Mouse (Mus musculus) kidney, postnatal 0 days (tissue): ENCODE data around the gene Zfhx3. TPM values are rescaled to one million over a fixed set of nuclear protein-coding genes. Genes with fewer than 3 reads are reported as not detected.

Experiments
- ATAC-seq: fragments of 200-750 bp; cut with Nextera tagmentation; replicated peaks from 2 replicates; pipeline ENCODE4 v1.8.0; 2017; ENCODE audit warnings: low read depth, moderate number of reproducible peaks, moderate TSS enrichment, moderate library complexity; ENCODE audit not compliant: low FRiP score
- DNase-seq: peaks from one replicate; pipeline ENCODE4 v3.0.0-alpha.2; 2016; ENCODE audit warnings: low spot score
- H3K27ac ChIP-seq: fragments of 300-500 bp; sonication (generic); 2 replicates; pipeline ENCODE4 v1.5.1; 2014; ENCODE audit warnings: mild to moderate bottlenecking
- H3K27me3 ChIP-seq: fragments of 300-500 bp; sonication (generic); 2 replicates; pipeline ENCODE4 v1.6.1; 2014; ENCODE audit warnings: low read length, mixed read lengths; ENCODE audit not compliant: insufficient read depth
- H3K36me3 ChIP-seq: fragments of 300-500 bp; sonication (generic); 2 replicates; pipeline ENCODE4 v1.6.1; 2014; ENCODE audit warnings: low read length, mixed read lengths; ENCODE audit not compliant: insufficient read depth
- H3K4me1 ChIP-seq: fragments of 300-500 bp; sonication (generic); replicated peaks from 2 replicates; pipeline ENCODE4 v1.6.1; 2014; ENCODE audit warnings: antibody characterized with exemption, low read length, mixed read lengths; ENCODE audit not compliant: insufficient read depth
- H3K4me2 ChIP-seq: fragments of 300-500 bp; sonication (generic); 2 replicates; pipeline ENCODE4 v1.6.1; 2014; ENCODE audit warnings: mild to moderate bottlenecking, low read length, moderate library complexity, mixed read lengths
- H3K4me3 ChIP-seq: fragments of 300-500 bp; sonication (generic); replicated peaks from 2 replicates; pipeline ENCODE4 v1.5.1; 2014; ENCODE audit warnings: low read depth, low read length
- H3K9ac ChIP-seq: fragments of 300-500 bp; sonication (generic); 2 replicates; pipeline ENCODE4 v1.6.1; 2014; ENCODE audit warnings: low read depth, low read length
- H3K9me3 ChIP-seq: fragments of 300-500 bp; sonication (generic); replicated peaks from 2 replicates; pipeline ENCODE4 v1.6.1; 2016; ENCODE audit warnings: low read length, inconsistent platforms, mixed read lengths
- CTCF ChIP-seq: IDR thresholded peaks from 2 replicates; pipeline ENCODE4 v1.5.1; 2016; ENCODE audit warnings: antibody characterized with exemption, low read depth, mild to moderate bottlenecking, moderate library complexity
- WGBS: fragments of 180-500 bp; shearing (Covaris S2); extraction: QIAGEN DNeasy Blood & Tissue Kit; methylation state at CpG from one replicate; pipeline ENCODE4 v1.1.7; 2014; 5-methylcytosine and 5-hydroxymethylcytosine counted together
- polyA plus RNA-seq: library from polyadenylated mRNA; unstranded; fragments of >200 nt; fragmentation: Nextera tagmentation; extraction: Ambion mirVana; gene quantifications from 2 replicates; pipeline ENCODE4 v1.2.1, GENCODE M21; 2015

The Zfhx3 gene
- polyA plus RNA-seq, 1 experiment from 2014 or later = 5.0 TPM

GRCm38 (mm10) chr8:108803017-108803416, 860.6 kb downstream of the Zfhx3 start:
- 70% methylated on average over 6 of the region's 6 CpGs for WGBS

GRCm38 (mm10) chr8:108811694-108812093, 869.2 kb downstream of the Zfhx3 start:
- Histone ChIP-seq H3K4me3 (no peak overlapping the region), H3K27ac (no peak overlapping the region), H3K4me1 (0 out of 2 replicates have a peak, but pooled peaks cover 6% of the 10 kb centered on the region), H3K36me3 (no peaks in the 10 kb centered on the region), H3K27me3 (no peaks in the 10 kb centered on the region), H3K9ac (no peak overlapping the region), H3K9me3 (no peaks in the 10 kb centered on the region), H3K4me2 (no peak overlapping the region)
- no peak for DNase-seq
- WGBS = 62% methylated on average over 10 of the region's 10 CpGs
- no peak for ATAC-seq
- TF ChIP-seq CTCF = no peak

More at GRCm38 (mm10) chr8:108803017-108803416, 860.6 kb downstream of the Zfhx3 start:
- no peak overlapping the region for H3K4me3 ChIP-seq
- 0 out of 2 replicates have a peak, but pooled peaks cover 6% of the 10 kb centered on the region for H3K4me1 ChIP-seq
- ATAC-seq = no peak
- no peak overlapping the region for H3K4me2 ChIP-seq
- no peak overlapping the region for H3K9ac ChIP-seq
- no peak overlapping the region for H3K27ac ChIP-seq
- no peak for TF ChIP-seq CTCF
- H3K9me3 ChIP-seq = no peaks in the 10 kb centered on the region
- DNase-seq = no peak
- no peaks in the 10 kb centered on the region for H3K27me3 ChIP-seq
- H3K36me3 ChIP-seq = peaks cover 12% of the 10 kb centered on the region; the same call in 1 of the 2 replicates

GRCm38 (mm10) chr8:108813375-108813774, 870.9 kb downstream of the Zfhx3 start:
- Histone ChIP-seq H3K27me3 (no peaks in the 10 kb centered on the region), H3K4me1 (0 out of 2 replicates have a peak, but pooled peaks cover 7% of the 10 kb centered on the region), H3K9ac (no peak overlapping the region), H3K27ac (no peak overlapping the region), H3K36me3 (no peaks in the 10 kb centered on the region), H3K4me2 (no peak overlapping the region), H3K4me3 (no peak overlapping the region), H3K9me3 (no peaks in the 10 kb centered on the region)
- no peak for ATAC-seq
- DNase-seq = no peak
- no peak for TF ChIP-seq CTCF
- 79% methylated on average over 12 of the region's 12 CpGs for WGBS

- WGBS = 19% methylated on average over 8 of the region's 8 CpGs
- no peaks in the 10 kb centered on the region for H3K36me3 ChIP-seq
- no peak for TF ChIP-seq CTCF
- H3K4me2 ChIP-seq = peak overlapping the region; percentile 31; the same call in 1 of the 2 replicates
- peaks cover 34% of the 10 kb centered on the region for H3K4me1 ChIP-seq
- H3K27ac ChIP-seq = peak overlapping the region; percentile 42; the same call in 1 of the 2 replicates
- DNase-seq (peak; percentile 70), ATAC-seq (peak; percentile 36; the same call in 1 of the 2 replicates)
- H3K9me3 ChIP-seq = no peaks in the 10 kb centered on the region
- H3K27me3 ChIP-seq = no peaks in the 10 kb centered on the region
- no peak overlapping the region for H3K4me3 ChIP-seq
- no peak overlapping the region for H3K9ac ChIP-seq
Observed at GRCm38 (mm10) chr8:108819271-108819671, 876.8 kb downstream of the Zfhx3 start.

GRCm38 (mm10) chr8:108819826-108820225, 877.4 kb downstream of the Zfhx3 start:
- H3K36me3 ChIP-seq = no peaks in the 10 kb centered on the region
- ATAC-seq = peak; percentile 50
- no peak for TF ChIP-seq CTCF
- H3K4me2 ChIP-seq = peak overlapping the region; percentile 49
- H3K27ac ChIP-seq = peak overlapping the region; percentile 57; the same call in 1 of the 2 replicates
- no peak overlapping the region for H3K9ac ChIP-seq
- no peaks in the 10 kb centered on the region for H3K27me3 ChIP-seq
- H3K9me3 ChIP-seq = no peaks in the 10 kb centered on the region
- WGBS = 13% methylated on average over 3 of the region's 3 CpGs
- H3K4me3 ChIP-seq = 0 out of 2 replicates have a peak overlapping the region, but pooled peaks have one; percentile 6
- DNase-seq = peak; percentile 75
- H3K4me1 ChIP-seq = peaks cover 34% of the 10 kb centered on the region

GRCm38 (mm10) chr8:108820634-108821033, 878.2 kb downstream of the Zfhx3 start:
- 28% methylated on average over 6 of the region's 6 CpGs for WGBS
- Histone ChIP-seq H3K36me3 (no peaks in the 10 kb centered on the region), H3K4me2 (peak overlapping the region; percentile 49), H3K4me1 (peaks cover 34% of the 10 kb centered on the region), H3K9ac (no peak overlapping the region), H3K27me3 (no peaks in the 10 kb centered on the region), H3K4me3 (0 out of 2 replicates have a peak overlapping the region, but pooled peaks have one; percentile 6), H3K9me3 (no peaks in the 10 kb centered on the region), H3K27ac (peak overlapping the region; percentile 57; the same call in 1 of the 2 replicates)
- TF ChIP-seq CTCF = no peak
- ATAC-seq (peak; percentile 93), DNase-seq (peak; percentile 90)
